Mouse (Mus musculus): ENCODE data around the gene Enpp1.

DNA sequence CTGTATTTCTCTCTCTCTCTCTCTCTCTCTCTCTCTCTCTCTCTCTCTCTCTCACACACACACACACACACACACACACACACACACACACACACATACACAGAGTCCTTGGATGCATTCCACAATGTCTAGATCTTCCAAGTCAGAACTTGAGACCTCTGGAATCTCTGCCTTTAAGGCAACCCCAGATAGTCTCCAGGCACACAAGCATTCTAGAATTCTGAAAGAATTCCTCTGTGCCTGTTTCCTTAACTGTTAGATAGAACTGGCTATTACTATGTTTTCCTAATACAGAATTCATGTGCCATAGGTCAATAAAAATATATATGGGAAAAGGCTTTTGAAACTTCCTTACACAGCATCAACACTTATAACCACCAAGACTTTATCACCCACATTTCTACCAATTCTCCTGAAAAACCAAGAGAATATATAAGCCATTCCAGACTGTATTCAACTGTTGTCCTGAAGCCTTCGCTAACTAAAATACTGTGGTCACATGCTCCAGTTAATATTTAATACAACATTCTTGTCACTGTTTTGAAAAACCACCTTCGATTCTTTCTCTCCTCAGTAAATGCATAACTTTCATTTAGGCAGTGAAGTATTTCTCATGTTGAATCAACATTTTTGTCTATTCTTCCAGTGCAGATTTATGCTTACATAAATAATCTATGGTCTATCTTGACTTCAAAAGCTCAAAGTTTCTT lies 5.4 kb downstream of the Enpp1 start:
- TF ChIP-seq CTCF (IDR thresholded peaks at IDR 0.05; ENCODE audit: low read depth) (no peak), EP300 (IDR thresholded peaks at IDR 0.05; ENCODE audit: low read depth) (no peak)

Measured in liver, postnatal 0 days (tissue).